Mouse (Mus musculus): Measurements from ENCODE around the gene Pkdcc. TPM values are rescaled to one million over a fixed set of nuclear protein-coding genes. Genes with fewer than 3 reads are reported as not detected.

The Pkdcc gene
- polyA plus RNA-seq, 1 experiment, result 0.02 TPM

- Histone ChIP-seq H3K36me3 (ENCODE audit: control insufficient read depth) (no peaks in the 10 kb centered on the region), H3K4me1 (ENCODE audit: control insufficient read depth) (no peaks in the 10 kb centered on the region), H3K9me3 (ENCODE audit: control insufficient read depth, low read length) (no peaks in the 10 kb centered on the region), H3K4me3 (replicated peaks) (no peak overlapping the region), H3K27me3 (ENCODE audit: control insufficient read depth) (no peaks in the 10 kb centered on the region)
- TF ChIP-seq TAL1 (IDR thresholded peaks at IDR 0.05; ENCODE audit: low read length), result no peak
- no peak for TF ChIP-seq GATA1 (IDR thresholded peaks at IDR 0.05; ENCODE audit: low read length)
Measured at GRCm38 (mm10) chr17:83182780-83183179, 32.3 kb upstream of the Pkdcc start.

GRCm38 (mm10) chr17:83187751-83188565 is 27.1 kb upstream of the Pkdcc start:
- H3K36me3 ChIP-seq (ENCODE audit: control insufficient read depth), result no peaks in the 10 kb centered on the region
- H3K27me3 ChIP-seq (ENCODE audit: control insufficient read depth), result no peaks in the 10 kb centered on the region
- TF ChIP-seq GATA1 (IDR thresholded peaks at IDR 0.05; ENCODE audit: low read length) (no peak), TAL1 (IDR thresholded peaks at IDR 0.05; ENCODE audit: low read length) (no peak)
- no peak overlapping the region for H3K4me3 ChIP-seq (replicated peaks)
- H3K4me1 ChIP-seq (ENCODE audit: control insufficient read depth), result no peaks in the 10 kb centered on the region
- H3K9me3 ChIP-seq (ENCODE audit: control insufficient read depth, low read length), result no peaks in the 10 kb centered on the region

- TF ChIP-seq TAL1 (IDR thresholded peaks at IDR 0.05; ENCODE audit: low read length) (no peak), GATA1 (IDR thresholded peaks at IDR 0.05; ENCODE audit: low read length) (no peak)
Measured at GRCm38 (mm10) chr17:83190810-83191209, 24.3 kb upstream of the Pkdcc start.

DNA sequence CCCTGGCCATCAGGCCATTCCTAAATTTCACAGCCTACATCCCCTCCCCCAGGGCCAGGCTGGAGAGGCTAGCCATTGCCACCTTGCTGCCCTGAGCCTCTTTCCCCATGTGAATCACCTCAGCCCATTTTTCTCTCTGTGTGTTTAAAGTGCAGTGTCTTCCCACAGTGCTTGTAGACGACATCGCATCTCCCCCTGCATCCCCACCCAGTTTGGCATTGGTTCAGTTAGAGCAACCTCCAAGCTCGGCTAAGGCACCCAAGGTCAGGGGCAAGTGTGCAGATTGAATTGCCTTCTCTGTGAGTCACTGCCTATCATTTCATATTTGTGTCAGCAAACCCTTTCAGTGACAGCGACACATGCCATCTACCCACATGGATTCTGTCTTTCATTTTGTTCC is 20.6 kb upstream of the Pkdcc start:
- Histone ChIP-seq H3K4me1 (ENCODE audit: control insufficient read depth) (no peaks in the 10 kb centered on the region), H3K4me3 (replicated peaks) (no peak overlapping the region), H3K36me3 (ENCODE audit: control insufficient read depth) (no peaks in the 10 kb centered on the region), H3K9me3 (ENCODE audit: control insufficient read depth, low read length) (no peaks in the 10 kb centered on the region), H3K27me3 (ENCODE audit: control insufficient read depth) (no peaks in the 10 kb centered on the region)
- no peak for TF ChIP-seq GATA1 (IDR thresholded peaks at IDR 0.05; ENCODE audit: low read length)
- no peak for TF ChIP-seq TAL1 (IDR thresholded peaks at IDR 0.05; ENCODE audit: low read length)

More at GRCm38 (mm10) chr17:83190810-83191209, 24.3 kb upstream of the Pkdcc start:
- Histone ChIP-seq H3K9me3 (ENCODE audit: control insufficient read depth, low read length) (no peaks in the 10 kb centered on the region), H3K27me3 (ENCODE audit: control insufficient read depth) (no peaks in the 10 kb centered on the region), H3K4me1 (ENCODE audit: control insufficient read depth) (no peaks in the 10 kb centered on the region), H3K36me3 (ENCODE audit: control insufficient read depth) (no peaks in the 10 kb centered on the region), H3K4me3 (replicated peaks) (no peak overlapping the region)

DNA sequence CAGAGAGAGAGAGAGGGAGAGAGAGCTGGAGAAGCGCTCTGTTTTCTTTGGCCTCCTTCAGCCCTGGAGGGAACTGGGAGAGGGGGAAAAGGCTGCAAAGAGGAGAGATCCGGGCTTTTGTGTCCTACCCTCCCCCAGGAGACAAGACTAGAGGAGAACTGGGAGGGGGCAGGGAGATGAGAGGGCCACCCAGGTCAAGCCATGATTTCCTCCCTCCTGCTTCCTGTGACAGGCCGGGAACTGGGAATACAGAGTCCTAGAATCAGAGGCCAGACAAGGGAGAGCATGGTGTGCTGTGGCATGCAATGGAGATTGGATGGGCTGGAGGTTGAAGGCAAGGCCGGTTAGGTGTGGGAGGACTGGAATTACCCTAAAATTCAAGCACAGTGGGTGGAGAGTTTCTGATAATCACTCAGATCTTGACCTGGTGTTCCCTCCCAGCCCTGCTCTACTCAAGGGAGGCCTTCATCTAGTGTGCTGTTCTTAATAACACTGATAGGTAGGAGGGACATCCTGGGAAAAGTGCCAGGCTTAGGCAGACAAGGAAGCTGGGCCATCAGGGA is 17.6 kb upstream of the Pkdcc start:
- no peaks in the 10 kb centered on the region for H3K36me3 ChIP-seq (ENCODE audit: control insufficient read depth)
- no peaks in the 10 kb centered on the region for H3K27me3 ChIP-seq (ENCODE audit: control insufficient read depth)
- TF ChIP-seq GATA1 (IDR thresholded peaks at IDR 0.05; ENCODE audit: low read length) (no peak), TAL1 (IDR thresholded peaks at IDR 0.05; ENCODE audit: low read length) (no peak)
- no peaks in the 10 kb centered on the region for H3K9me3 ChIP-seq (ENCODE audit: control insufficient read depth, low read length)
- no peak overlapping the region for H3K4me3 ChIP-seq (replicated peaks)
- no peaks in the 10 kb centered on the region for H3K4me1 ChIP-seq (ENCODE audit: control insufficient read depth)

DNA sequence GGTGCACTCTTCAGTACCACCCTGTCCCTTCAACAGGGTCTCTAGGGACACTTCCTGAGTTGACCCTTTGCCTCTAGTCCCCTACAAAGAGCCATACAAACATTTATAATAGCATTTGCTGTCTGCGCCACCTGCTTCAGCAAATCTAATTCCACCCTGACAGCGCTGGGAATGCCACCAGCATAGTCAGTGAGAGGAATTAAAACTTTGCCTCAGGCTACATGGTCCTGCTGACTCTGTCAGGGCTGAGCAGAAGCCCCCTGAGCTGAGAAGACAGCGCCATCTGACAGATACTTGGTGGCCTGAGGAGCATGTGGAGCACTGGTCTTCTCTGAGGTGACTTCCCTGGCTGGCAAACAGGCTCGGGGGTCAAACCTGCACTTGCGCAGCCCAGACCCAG is 14.6 kb upstream of the Pkdcc start:
- Histone ChIP-seq H3K4me3 (replicated peaks) (no peak overlapping the region), H3K36me3 (ENCODE audit: control insufficient read depth) (no peaks in the 10 kb centered on the region), H3K9me3 (ENCODE audit: control insufficient read depth, low read length) (no peaks in the 10 kb centered on the region), H3K27me3 (ENCODE audit: control insufficient read depth) (no peaks in the 10 kb centered on the region), H3K4me1 (ENCODE audit: control insufficient read depth) (no peaks in the 10 kb centered on the region)
- TF ChIP-seq GATA1 (IDR thresholded peaks at IDR 0.05; ENCODE audit: low read length) (no peak), TAL1 (IDR thresholded peaks at IDR 0.05; ENCODE audit: low read length) (no peak)

- Histone ChIP-seq H3K27me3 (ENCODE audit: control insufficient read depth) (no peaks in the 10 kb centered on the region), H3K4me1 (ENCODE audit: control insufficient read depth) (no peaks in the 10 kb centered on the region), H3K36me3 (ENCODE audit: control insufficient read depth) (no peaks in the 10 kb centered on the region), H3K9me3 (ENCODE audit: control insufficient read depth, low read length) (no peaks in the 10 kb centered on the region), H3K4me3 (replicated peaks) (no peak overlapping the region)
- no peak for TF ChIP-seq TAL1 (IDR thresholded peaks at IDR 0.05; ENCODE audit: low read length)
- no peak for TF ChIP-seq GATA1 (IDR thresholded peaks at IDR 0.05; ENCODE audit: low read length)
Measured at GRCm38 (mm10) chr17:83201257-83201656, 13.8 kb upstream of the Pkdcc start.

DNA sequence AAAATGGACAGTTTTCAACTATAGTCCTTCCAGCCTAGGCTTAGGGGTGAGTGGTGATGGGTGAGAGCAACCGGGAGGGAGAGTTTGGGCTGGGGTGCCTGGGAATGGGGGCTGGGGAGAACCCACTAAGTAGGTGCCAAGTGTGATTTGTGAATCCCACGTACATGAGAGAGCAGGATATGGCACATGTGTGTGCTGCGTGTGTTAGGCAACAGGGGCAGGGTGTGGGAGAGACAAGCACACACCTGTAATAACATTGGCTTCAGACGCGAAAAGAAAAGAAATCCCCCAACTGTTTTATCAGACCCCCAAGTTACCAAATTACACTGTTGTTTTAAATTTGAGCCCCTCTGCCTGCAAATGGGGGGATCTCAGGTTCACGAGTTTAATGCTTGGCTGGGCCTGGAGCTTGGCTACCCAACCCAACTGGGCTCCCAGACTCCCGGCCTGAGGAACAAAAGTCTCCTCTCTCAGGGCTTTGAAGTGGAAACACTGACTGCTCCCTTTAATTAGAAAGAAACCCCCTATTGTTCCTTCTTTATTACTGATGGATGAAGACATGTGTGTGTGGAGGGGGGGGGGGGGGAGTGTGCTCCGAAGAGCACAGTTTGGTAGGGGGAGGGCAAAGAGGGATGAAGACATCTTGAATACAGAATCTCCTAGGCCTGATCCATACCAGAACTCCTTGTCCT is 11.3 kb upstream of the Pkdcc start:
- Histone ChIP-seq H3K4me1 (ENCODE audit: control insufficient read depth) (no peaks in the 10 kb centered on the region), H3K9me3 (ENCODE audit: control insufficient read depth, low read length) (no peaks in the 10 kb centered on the region), H3K4me3 (replicated peaks) (no peak overlapping the region), H3K27me3 (ENCODE audit: control insufficient read depth) (no peaks in the 10 kb centered on the region), H3K36me3 (ENCODE audit: control insufficient read depth) (no peaks in the 10 kb centered on the region)
- TF ChIP-seq TAL1 (IDR thresholded peaks at IDR 0.05; ENCODE audit: low read length) (no peak), GATA1 (IDR thresholded peaks at IDR 0.05; ENCODE audit: low read length) (no peak)

DNA sequence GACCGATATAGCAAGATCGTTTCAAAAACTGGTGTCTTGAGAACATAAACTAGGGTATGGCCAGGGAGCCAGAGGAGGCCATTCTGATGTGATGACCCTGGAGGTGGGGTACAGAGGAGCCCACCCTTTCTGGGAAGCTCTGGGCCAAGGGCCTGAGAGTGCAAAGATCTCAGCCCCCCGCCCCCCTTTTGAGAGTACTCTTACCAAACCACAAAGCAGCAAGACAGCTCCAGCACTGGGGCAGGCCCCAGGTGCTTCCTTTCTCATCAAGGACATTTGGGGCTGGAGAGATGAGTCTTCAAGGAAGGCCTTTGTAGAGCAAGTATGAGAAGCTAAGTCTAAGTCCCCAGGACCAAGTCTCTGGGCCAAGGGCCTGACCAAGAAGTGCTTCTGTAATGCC is 7.8 kb upstream of the Pkdcc start:
- no peak overlapping the region for H3K4me3 ChIP-seq (replicated peaks)
- TF ChIP-seq GATA1 (IDR thresholded peaks at IDR 0.05; ENCODE audit: low read length), result no peak
- TF ChIP-seq TAL1 (IDR thresholded peaks at IDR 0.05; ENCODE audit: low read length), result no peak
- H3K9me3 ChIP-seq (ENCODE audit: control insufficient read depth, low read length), result no peaks in the 10 kb centered on the region
- no peaks in the 10 kb centered on the region for H3K4me1 ChIP-seq (ENCODE audit: control insufficient read depth)
- H3K27me3 ChIP-seq (ENCODE audit: control insufficient read depth), result no peaks in the 10 kb centered on the region
- no peaks in the 10 kb centered on the region for H3K36me3 ChIP-seq (ENCODE audit: control insufficient read depth)

Measured in erythroblast, embryonic 14.5 days (primary cell).